Mouse (Mus musculus) thymus, postnatal 25 days (tissue): ENCODE results near the gene Ldhc.
A peak's percentile ranks its signal among the peaks of the same experiment; 100 is the strongest.
"Not testable (repeated sequence)": the region's sequence is repeated elsewhere in the genome, so short reads cannot be mapped to it uniquely, and the experiment has no call there.

Experiments used
- DNase-seq: peaks from one replicate; pipeline ENCODE4 v3.0.0; 2022

Gene Ldhc

DNA sequence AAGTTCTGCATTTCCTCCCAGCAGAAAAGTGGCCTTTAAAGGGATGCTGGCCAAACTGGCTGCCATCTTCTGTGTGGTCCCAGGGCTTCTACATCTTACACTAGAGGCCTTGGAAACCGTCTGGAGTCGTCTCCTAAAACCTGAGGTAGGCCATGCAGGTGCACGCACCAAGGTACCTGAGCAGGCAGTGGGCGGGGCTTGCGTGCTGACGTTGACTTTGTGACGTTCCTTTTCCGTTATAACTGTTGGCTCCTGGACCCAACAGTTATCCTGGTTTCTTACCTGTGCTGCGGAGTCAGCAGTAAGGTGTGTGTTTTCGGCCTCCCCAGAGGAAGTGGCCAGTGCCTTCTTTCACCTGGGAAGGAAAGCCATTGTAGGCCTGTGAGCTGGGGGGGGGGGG lies at the start of gene Ldhc:
Gene Ldhc, plus strand, starts transcription at position 208 of the 400 bp plus-strand sequence.
- no peak for DNase-seq

DNA sequence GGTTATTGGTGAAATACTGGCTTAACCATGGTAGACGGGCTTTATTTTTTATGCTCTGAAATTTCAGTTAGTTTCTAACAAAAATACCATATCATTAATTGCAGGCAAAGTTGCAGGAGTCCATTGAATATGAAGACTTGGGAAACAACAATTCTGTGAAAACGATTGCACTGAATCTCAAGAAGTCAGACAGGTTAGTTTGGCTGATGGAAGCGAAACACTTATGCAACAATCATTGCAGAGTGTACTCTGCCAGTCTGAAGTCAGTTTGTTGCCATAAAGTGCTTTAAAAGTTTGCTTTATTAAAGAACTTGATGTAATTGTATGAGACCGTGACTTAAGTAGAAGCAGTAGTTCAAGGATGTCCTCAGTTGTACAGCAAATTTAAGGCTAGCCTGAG lies 47.0 kb upstream of the Ldhc start:
- no peak for DNase-seq

DNA sequence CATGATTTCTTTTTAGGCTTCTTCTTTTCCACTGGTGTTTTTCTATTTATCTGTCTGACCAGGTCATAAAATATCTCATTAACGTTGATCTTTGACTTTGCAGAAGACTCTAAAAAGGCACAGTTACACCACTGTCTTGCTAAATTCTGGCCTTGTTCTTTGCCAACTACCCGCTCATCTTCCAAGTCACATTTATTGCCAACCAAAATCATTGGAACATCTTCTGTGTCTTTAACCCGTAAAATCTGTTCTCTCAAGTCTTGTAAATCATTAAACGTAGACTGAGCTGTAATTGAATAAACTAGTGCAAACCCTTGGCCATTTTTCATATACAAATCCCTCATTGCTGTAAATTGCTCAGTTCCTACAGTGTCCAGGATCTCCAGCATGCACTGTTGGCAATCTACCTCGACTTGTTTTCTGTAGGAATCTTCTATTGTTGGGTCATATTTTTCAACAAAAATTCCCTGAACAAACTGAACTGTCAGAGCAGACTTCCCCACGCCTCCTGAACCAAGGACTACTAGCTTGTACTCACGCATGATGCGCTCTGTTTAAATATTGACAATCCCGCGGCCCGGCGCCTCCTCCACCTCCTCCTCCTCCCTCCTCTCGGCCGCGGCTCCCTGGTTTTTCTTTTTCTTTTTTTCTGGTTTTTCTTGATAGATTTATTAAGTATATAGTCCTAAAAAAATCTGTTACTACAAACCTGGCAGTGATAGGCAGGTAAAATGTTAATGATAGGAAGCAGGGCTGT lies 39.9 kb upstream of the Ldhc start:
- not testable (repeated sequence) for DNase-seq

DNA sequence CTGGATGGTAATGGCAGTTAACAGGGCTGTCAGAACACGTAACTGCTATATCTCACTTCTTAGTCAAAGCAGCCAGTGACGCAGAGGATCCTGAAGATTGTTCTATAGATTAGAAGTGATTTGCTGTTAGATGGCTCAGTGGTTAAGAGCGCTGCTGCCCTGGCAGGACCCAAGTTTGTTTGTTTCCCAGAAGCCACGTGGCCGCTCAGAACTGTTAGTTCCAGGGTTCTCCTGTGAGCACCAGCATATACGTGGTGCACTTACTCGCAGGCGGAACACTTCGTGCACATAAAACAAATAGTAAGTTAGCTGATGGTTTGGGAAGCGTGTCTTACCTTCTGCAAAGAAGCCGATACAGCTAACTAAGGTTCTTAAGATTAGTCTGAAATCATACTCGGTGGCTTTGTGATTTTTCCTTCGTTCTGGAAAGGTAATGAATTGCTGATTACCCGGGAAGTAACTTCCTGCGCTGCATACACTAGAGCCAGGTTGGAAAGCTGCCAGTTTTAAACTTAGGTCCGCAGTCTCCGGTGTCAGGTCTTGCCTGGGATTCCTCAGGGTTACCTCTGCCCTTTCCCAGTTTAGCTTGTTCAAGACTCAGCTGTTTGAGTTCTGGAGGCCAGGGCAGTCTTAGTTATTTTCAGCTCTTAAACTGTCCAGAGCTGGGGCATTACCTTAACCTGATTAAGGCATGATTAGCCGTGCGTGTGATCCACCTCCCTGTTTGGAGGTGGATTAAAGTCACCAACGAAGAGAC lies 33.8 kb upstream of the Ldhc start:
- no peak for DNase-seq

DNA sequence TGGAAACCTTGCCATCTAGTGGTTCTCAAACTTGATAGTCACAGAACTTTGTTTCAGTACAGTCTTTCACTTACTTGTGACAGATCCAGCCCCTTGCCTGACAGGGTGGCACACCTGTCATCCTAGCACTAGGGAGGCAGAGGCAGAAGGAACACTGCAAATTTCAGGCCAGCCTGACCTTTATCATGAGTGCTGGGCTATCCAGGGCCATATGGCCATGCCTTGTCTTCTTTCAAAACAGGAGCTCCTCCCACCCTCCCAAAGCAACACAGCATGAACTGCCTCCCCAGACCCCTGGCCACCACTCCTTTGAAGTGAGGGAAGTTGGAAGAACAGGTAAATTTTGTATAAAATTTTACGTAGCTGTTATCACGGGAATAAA lies 33.2 kb upstream of the Ldhc start:
- no peak for DNase-seq

DNA sequence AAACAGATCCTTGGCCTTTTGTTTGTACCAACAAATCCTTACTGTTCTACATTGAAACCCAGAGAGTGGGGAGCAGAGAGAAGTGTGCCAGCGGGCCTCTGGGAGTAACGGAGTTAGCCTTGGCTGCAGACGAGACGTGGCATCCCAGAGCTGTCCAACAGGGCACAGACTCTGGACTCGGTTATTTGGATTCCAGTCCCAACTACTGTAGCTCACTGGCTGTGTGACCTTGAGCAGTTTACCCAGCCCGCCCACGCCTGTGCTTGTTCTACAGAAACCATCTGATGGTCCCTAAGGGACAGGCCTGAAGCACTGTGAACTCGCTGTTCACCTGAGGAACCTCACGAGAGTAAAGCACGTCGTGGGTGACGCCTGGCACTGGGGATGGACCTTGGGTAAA lies 31.1 kb upstream of the Ldhc start:
- no peak for DNase-seq

DNA sequence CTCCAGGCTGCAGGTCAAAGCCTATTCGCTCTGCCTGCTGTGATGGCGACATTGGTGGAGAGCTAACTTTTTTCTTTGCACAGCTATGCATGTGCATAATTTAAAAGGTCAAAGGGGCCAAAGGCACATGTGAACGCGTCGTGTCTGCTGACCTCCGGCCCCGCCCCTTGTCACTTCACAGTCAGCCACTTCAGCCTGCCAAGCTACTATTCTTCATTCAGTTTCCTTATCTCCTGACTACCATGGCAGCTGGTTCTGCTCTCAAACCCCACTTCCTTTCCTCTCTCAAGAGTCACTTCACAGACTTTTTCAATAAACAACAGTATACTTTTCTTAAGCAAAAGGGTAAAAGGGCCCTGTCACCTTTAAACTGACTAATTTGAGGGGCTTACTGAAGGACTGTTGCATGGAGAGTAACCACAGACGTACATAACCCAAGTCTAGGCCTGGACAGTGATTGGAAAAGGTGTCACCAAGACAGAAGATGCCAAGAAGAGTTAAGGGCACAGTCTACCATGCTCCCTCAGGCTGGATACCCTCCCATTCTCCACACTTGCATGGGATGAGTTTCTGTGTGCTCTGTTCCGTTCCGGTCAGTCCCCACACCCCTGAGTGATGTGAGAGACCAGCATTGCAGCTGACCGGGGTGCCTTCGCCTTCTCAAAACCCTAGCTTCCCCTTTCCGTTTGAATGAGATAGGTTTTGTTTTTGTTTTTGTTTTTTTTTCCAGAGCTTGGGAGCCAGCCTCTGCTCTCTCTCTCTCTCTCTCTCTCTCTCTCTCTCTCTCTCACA lies 30.0 kb upstream of the Ldhc start:
- peak; percentile 42 for DNase-seq

DNA sequence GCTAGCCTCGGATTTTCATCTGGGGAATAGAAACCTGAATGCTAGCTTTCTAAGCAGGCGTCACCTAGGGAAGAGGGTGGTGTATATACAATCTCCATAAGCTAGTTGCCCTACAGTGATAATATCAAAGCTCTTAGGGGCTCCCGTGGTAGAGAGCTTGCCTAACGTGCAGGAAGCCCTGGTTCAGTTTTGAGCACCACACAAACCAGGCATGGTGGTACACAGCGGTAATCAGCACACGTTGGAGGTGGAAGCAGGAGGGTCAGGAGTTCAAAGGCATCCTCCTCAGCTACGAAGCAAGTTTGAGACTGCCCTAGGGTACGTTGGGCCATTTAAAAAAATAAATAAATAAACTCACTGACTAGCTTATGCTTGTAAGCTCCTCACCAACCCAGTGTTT lies 29.3 kb upstream of the Ldhc start:
- DNase-seq, result no peak

DNA sequence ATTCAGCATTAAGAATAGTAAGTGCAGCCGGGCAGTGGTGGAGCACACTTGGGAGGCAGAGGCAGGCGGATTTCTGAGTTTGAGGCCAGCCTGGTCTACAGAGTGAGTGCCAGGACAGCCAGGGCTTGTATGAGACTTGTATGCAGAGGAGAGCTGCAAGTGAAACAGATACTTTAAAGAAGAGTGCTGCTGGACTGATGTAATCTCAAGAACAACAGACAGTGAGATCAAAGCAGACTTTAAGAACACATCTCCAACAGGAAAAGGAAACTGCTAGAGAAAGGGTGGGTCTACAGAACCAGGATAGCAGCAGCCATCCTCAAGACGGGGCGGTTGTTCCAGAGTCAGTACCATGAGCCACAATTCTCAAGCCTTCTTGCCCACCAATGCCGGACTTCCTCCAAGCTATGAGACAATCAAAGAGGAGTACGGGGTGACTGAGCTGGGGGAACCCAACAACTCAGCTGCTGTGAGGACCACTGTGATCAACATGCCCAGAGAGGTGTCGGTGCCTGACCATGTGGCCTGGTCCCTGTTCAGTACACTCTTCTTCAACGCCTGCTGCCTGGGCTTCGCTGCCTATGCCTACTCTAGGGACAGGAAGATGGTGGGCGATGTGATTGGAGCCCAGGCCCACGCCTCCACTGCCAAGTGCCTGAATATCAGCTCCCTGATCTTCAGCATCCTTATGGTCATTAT lies 28.7 kb upstream of the Ldhc start:
- DNase-seq, result peak; percentile 29

DNA sequence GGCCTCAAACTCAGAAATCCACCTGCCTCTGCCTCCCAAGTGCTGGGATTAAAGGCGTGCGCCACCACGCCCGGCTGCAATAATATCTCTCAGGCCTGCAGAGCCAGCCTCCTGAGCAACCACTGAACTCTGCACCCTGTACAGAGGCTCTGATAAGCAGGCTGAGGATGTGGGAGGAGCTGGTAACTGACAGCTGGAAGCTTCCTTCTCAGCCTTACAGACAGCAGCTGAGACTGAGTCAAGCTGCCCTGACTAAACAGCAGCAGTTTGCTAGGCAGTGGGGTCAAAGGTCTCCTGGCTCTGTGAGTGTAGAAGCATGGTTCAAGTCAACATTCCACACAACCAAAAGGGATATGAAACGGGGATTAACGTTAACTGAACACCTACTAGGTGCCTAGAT lies 27.7 kb upstream of the Ldhc start:
- DNase-seq, result peak; percentile 72

DNA sequence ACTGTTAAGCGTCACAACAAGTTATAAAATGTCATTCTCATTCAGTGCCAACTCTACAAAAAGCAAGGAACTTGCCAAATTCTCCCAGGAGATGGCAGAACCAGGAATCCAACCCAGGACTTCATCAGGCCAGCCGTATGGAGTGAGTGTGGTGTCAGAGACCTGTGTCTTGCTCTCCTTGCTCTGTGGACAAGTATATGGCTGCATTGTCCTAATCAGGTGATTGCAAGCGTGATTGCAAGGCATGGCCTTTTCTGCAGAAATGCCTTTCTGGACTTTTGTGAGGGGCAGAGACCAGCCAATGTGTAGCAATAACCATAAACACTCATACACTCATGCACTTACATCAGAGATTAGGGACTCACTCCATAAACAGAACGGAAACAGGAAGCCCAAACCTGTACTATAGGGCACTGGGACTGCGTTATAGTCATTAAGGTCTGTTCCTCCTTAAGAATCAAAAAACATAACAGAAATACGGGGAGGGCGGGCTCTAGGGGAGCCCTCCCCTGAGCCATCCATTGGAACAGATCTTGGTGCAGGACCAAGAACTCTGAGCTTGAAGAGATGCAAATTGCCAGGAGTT lies 27.2 kb upstream of the Ldhc start:
- no peak for DNase-seq

DNA sequence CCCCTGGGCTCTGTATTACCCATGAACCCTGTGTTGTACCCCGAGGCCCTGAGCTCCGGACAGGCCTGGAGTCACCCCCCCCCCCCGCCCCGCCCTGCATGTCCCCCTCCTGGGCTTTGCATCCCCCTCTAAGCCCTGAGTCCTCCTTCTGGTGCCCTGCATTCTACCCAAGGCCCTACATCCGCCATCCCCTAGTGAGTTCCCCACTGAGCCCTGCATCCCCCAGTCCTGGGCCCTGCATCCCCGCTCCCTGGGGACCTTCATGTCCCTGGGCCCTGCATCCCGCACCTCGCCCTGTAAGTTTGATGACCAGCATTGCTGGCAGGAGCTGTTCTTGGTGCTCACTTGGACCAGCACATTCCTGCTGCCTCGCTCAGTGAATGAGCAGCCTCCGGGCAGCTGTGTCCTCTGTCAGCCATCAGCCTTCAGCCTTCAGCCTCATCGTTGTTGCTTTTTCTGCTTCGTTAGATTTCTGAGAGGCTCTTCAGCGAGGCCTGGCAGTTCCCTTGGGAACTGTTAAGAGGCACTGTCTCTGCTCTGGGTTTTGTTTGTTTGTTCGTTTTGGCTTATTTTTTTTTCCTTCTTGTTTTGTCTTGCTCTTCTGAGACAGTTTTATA lies 25.9 kb upstream of the Ldhc start:
- DNase-seq, result no peak

DNA sequence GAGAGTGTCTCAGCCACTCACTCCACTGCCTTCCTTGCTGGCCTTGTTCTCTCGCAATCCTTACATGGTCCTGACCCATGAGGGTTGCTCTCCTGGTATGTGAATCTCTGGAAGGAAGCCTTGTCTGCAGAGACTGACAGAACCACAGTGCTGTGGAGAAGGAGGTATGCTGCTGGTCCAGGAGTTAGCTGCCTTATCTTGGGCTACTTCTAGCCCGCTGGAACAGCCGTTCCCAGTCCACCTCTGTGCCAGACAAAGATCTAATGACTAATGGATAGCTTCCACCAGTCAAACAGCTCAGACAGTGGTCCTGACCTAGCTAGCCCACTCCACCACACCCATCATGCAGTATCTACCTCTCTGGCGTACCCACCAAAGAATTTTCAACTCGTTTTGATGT lies 24.6 kb upstream of the Ldhc start:
- no peak for DNase-seq

DNA sequence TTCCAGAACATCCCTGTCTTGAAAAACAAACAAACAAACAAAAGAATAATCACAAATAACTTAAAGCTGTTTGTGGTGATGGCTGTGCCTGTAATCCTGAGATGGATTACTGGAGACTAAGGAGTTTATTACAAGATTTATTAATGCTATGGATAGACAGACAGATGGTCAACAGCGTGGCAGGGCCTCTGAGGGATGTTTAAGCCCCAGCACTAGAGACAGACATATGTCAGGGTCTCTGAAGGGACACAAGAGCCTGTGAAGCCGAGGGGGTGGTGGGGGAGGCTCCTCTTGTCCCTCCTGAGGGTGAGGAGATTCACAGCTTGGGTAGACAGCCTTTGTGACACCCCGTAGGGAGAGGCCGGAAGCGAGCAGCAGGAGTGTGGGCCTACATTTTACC lies 23.9 kb upstream of the Ldhc start:
- DNase-seq, result no peak

DNA sequence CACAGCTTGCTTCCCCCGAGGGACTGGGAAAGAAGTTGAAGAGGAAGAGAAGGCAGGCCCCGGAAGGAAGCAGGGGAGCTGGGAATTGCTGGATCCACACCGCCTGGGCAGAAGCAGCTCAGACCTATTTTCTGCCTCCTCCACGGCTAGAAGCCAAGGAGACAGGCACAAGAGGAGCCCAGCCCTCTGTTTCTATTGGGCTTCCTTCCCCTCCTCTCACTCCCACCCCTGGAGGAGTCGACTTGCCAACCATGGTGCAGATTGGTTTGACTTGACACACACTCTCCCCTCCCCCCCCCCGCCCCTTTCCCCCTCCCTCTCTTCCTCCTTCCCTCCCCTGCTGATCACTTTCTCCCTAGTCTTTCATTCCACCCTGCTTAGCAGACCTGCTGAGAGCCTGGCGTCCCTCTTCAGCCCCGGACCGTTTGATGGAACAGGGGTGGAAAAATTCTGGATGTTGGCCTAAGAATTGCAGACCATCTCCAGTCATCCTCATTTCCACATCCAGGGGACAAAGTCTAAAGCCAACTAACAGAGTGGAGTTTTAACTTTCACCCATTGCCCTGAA lies 22.8 kb upstream of the Ldhc start:
- peak; percentile 38 for DNase-seq

DNA sequence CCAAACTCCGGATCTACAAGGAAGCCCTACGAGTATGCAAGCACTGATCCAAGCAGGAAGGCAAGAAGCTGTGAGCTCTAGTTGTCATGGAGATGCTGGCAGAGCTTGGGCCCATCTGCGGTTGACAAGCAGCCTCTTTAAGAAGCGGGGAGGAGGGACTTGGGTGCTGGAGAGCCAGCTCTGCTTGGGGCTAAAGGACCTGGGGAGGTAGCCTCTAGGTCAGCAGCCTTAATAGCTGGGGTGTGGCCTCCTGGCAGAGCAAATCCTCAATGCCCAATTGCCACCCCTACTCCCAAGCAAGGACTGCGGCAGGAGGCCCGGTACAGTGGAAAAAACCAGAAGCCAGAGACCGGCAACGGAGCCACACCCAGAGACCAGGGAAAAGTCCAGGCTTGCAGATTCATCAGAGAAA lies 22.1 kb upstream of the Ldhc start:
- peak; percentile 62 for DNase-seq

DNA sequence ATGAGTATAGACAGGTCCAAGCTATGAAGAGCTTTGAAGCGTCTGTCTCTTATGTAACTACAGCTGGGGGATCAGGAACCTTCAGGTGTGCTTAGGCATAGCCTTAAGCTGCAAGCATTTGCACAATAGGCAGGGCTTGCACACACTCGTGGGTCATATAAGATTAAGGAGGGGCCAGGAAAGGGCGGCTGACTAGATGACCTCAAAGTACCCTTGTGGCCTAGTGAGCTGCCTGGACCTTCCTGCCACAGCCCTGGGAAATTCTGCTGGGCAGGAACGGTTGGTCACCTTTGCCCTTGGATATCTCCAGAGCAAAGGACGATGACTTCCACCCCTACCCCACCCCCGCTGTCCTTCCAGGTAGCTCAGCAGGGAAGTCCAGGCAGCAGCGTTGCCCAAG lies 21.6 kb upstream of the Ldhc start:
- DNase-seq, result no peak

DNA sequence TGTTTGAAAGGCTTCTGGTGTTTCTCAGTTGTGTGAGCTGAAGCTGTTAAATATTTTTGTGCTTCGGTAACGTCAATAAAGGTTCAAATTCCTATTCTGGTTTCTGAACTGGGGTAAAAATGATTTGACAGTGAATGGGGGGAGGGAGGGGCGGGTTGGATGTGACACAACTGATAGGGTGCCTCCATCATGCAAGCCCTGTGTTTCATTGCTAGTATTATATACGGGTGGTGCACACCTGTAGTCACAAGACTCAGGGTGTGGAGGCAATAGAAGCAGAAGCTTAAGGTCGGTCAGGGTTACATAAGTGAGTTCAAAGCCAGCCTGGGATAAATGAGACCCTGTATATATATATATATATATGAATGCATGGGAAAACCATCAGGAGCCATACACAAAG lies 21.1 kb upstream of the Ldhc start:
- DNase-seq, result no peak

DNA sequence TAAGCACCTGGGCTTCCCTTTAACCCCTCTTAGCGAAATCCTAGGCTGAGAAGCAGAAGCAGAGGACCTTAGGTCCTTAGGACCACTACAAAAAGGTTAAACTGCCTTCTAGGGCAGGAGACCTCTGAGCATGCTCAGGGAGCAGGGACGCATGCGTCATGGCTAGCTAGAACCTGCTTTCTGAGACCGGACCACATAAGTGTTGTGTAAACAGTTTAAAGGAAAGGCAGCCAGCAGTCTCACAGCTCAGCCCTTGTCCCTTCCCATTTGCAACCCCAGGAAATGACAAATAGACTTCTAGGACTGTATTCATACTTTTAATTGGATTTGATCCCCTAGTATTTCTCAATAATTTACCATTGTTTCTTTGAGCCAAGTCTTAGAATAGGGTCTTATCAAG lies 20.7 kb upstream of the Ldhc start:
- DNase-seq, result no peak

DNA sequence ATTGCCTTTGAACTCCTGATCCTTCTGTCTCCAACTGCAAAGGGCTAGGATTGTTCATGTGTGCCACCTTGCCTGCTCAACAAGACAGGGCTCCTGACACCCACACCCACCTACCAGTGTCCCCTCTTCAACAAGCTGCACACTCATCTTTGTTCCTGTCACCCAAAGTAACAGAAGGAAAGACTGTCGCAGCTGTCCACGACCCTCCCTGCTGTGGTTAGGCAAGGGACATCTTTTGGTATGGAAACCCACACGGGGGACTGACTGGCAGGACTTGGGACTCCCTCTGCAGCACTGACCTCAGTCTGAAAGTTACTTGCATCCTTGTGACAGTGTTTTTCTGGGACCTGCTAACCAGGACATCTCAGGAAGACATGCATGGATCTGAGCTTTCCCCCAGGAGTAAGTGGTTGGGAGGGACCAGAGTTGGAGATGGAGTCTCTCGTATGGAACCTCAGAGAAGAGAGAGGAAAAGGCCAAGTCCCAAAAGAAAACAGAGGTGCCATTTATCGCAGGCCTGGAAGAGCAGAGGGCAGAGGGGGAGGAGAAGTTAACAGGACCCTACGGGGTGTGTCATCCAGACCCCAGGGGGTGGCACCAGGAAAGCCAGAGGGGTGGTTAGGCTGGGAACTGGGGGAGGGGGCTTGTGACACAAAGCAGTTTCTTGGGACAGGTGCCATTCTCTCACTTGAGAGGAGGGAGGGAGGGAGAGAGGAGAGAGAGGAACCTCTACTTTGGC lies 20.0 kb upstream of the Ldhc start, which contains the start of gene Ldha:
Gene Ldha, plus strand, starts transcription at position 689 of the 739 bp plus-strand sequence.
- no peak for DNase-seq

DNA sequence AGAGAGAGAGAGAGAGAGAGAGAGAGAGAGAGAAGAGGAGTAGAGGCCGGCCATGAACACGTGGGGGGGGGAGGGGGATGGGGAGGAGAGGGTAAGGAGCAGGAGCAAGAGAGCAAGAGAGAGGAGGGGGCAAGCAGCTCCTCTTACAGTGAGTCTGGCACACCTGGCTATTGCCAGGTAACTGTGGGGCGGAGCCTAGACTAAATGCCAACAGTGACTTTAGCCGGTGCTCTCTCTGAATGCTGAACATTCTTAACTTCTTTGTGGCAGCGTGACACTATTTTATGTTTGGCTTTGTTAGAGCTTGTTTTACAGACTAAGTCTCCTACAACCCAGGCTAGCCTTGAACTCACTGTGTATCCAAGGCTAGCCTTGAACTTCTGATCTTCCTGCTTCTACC lies 18.7 kb upstream of the Ldhc start:
- DNase-seq, result no peak
